Mouse (Mus musculus): Measurements from ENCODE around the gene Sbno2.

- TF ChIP-seq USF1 (IDR thresholded peaks at IDR 0.05; ENCODE audit: low read depth) (no peak), POLR2A (IDR thresholded peaks at IDR 0.05; ENCODE audit: insufficient read length, low read depth) (no peak), MYOG (IDR thresholded peaks at IDR 0.05; ENCODE audit: control insufficient read depth in 1 of 3, insufficient read depth in 1 of 3, insufficient read length in 2 of 3, low read depth in 2 of 3) (no peak), SRF (IDR thresholded peaks at IDR 0.05; ENCODE audit: control insufficient read depth, insufficient read length, low read depth) (no peak), MAX (IDR thresholded peaks at IDR 0.05; ENCODE audit: low read depth) (no peak), E2F4 (IDR thresholded peaks at IDR 0.05; ENCODE audit: insufficient read depth) (no peak), TCF12 (IDR thresholded peaks at IDR 0.05; ENCODE audit: insufficient read depth, poor library complexity, severe bottlenecking) (no peak), POLR2AphosphoS2 (IDR thresholded peaks at IDR 0.05; ENCODE audit: insufficient read length, low read depth) (no peak)
Observed at GRCm38 (mm10) chr10:80094085-80094484, 11.3 kb downstream of the Sbno2 start.
